Mouse (Mus musculus) urinary bladder, postnatal 36 days (tissue): ENCODE results near the gene Serbp1.

Source experiments
- DNase-seq, 2 experiments: peaks; one replicate each; pipeline ENCODE4 v3.0.0; 2022; ENCODE audit warnings: low spot score in 2 of 2, mixed read lengths in 1 of 2

The Serbp1 gene

GRCm38 (mm10) chr6:67235649-67236048 lies 2.3 kb upstream of the Serbp1 start:
- no peak for DNase-seq

- no peak for DNase-seq
These were observed 1.3 kb upstream of the Serbp1 start for GRCm38 (mm10) chr6:67236491-67237234.

GRCm38 (mm10) chr6:67241263-67241662 lies 3.3 kb downstream of the Serbp1 start:
- DNase-seq: no peak

- DNase-seq: no peak
These were observed 5.9 kb downstream of the Serbp1 start for GRCm38 (mm10) chr6:67243765-67244420.

GRCm38 (mm10) chr6:67244451-67244850 lies 6.5 kb downstream of the Serbp1 start:
- no peak for DNase-seq

DNA sequence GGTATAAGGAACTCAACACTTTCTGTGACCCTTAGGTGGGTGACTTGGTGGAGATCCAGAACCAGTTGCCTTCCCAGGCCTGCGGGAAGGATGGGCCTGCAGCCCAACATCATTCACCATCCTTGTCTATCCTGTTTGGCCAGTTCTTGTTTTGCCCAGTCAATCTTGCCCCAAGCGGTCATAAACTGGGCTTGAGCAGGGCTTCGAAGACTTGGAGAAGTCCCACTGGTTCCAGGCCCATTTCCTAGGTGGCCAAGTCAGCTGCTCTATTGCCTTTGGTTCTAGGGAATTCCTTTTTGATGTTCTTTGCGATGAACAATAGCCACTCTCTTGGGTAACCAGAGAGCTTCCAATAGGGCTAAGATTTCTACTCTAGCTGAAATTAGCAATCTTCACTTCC lies 13.1 kb downstream of the Serbp1 start:
- DNase-seq: peak; percentile 9 to 22

DNA sequence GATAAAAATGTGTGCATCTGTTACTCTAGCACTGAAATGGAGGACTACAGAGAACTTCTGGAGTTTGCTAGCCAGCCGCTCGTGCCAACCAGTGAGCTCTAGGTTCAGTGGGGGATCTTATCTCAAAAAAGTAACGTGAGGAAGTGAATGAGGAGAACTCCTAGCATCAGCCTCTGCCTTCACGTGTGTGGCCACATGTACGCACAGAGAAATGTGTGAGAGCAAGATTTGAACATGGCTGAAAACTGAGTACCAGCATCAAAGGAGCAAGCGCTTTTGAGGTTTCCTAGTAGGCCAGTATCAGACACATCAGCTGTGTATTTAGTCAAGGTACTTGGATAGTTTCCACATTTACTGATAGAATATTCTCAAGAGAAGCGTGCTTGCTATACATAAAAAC lies 27.0 kb downstream of the Serbp1 start:
- no peak for DNase-seq

GRCm38 (mm10) chr6:67266159-67266657 lies 28.2 kb downstream of the Serbp1 start:
- DNase-seq: peak in 1 of 2 experiments; percentile 37

DNA sequence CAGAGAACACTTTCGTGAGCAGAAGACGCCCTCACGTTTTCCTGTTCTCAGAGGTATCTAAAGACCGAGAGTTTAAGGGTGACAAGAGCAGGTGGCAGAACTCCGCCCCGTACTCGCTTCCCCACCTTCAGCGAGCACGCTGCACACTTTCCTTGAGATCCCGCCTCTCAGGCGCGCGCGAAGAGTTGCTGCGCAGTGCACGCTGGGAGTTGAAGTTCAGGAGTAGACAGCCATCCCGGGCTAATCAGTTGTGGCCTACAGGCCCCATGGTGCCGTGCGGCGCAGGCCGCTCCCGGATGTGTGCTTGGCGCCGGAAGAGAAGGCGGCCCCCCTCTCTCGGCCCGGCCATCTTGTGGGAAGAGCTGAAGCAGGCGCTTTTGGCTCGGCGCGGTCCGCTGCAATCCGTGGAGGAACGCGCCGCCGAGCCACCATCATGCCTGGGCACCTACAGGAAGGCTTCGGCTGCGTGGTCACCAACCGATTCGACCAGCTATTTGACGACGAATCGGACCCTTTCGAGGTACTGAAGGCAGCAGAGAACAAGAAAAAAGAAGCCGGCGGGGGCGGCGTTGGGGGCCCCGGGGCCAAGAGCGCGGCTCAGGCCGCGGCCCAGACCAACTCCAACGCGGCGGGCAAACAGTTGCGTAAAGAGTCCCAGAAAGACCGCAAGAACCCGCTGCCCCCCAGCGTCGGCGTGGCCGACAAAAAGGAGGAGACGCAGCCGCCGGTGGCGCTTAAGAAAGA lies 28.9 kb downstream of the Serbp1 start:
- peak; percentile 91 to 96 for DNase-seq

- DNase-seq: peak; percentile 24
These were observed 29.6 kb downstream of the Serbp1 start for GRCm38 (mm10) chr6:67267408-67268244.

DNA sequence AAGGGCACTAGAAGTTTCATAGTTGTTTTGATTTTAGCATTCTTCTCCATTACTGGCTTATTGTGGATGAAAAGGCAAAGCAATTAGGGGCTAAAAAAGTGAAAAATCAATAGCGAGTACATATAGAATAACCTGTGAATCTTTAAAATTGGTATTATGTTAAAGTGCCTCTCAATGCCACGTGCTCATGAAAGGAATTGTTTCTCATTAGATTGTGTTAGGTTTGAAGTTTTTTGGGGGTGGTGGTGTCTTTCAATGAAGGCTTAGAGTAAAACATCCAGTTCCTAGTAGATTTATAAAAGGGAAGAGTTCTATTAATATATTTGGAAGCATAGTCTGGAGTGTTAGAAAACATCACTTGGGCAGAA lies 30.3 kb downstream of the Serbp1 start:
- no peak for DNase-seq

- no peak for DNase-seq
These were observed 31.0 kb downstream of the Serbp1 start for GRCm38 (mm10) chr6:67268983-67269382.

DNA sequence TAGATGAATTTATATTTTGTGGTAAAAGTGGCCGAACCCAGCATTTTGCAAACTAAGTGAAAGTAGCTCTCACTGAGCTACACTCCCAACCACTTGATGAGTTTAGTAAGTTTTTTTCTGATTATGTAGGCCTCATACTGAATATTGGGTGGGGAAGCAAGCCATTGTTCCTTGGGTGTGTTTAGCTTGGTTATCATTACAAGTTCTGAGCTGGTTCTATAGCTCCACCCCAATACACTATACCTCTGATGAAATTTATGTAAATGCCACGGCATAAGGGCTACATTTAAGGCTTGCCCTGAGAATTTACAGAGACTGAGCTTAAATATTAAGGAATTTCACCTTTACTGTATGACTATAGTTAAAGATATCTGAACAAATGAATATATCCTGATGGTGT lies 31.5 kb downstream of the Serbp1 start:
- no peak for DNase-seq

- no peak for DNase-seq
These were observed 40.0 kb downstream of the Serbp1 start for GRCm38 (mm10) chr6:67277944-67278343.

- DNase-seq: no peak
These were observed 43.7 kb downstream of the Serbp1 start for GRCm38 (mm10) chr6:67281614-67282197.

DNA sequence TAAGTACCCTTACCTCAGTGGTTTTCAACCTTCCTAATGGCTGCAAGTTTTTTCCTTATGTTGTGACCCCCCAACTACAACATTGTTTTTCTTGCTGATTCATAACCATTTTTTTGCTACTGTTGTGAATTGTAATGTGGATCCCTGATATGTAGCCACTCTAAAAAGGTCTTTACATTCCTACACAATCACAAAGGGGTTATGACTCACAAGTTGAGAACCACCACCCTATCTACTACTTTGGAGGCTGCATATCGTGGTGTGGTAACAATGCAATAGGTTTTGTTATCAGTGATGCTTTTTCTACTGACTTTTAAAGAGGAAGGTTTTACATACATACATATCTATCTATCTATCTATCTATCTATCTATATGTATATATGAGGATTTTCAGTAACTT lies 44.9 kb downstream of the Serbp1 start:
- DNase-seq: no peak

- no peak for DNase-seq
These were observed 54.2 kb downstream of the Serbp1 start for GRCm38 (mm10) chr6:67292042-67292623.

DNA sequence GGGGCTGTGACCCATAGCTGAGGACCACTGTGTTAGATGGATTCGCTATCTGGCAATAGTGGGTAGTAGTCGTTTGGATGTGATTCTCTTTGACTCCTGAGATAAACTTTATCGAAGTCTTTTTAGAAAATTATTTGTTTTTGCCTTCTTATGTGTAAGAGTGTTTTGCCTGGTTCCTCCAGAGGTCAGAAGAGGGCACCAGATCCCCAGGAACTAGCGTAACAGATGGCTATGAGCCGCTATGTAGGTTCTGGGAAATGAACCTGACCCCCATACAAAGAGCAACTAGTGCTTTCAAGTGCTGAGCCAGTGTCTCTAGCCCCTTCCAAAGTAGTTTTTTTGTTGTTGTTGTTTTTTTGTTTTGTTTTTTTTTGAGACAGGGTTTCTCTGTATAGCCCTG lies 58.1 kb downstream of the Serbp1 start:
- no peak for DNase-seq

DNA sequence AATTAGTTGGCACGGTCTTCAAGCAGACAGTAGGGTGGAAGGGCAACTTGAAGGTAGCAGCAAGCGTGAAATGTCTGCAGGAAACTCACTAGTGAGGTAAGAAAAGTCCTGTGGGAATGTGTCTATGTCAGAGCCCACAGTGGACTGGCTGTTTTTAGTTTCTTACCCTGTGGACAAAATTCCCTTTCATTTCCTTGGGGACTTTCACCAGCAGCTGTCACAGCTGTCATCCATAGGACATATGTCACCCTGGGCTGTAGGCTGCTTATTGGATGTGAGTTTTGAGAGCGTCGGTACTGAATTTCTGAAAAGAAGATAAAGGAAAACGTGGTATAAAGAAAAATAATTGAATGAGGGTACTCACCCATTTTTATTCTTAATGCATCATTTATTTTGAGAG lies 60.8 kb downstream of the Serbp1 start:
- DNase-seq: no peak

DNA sequence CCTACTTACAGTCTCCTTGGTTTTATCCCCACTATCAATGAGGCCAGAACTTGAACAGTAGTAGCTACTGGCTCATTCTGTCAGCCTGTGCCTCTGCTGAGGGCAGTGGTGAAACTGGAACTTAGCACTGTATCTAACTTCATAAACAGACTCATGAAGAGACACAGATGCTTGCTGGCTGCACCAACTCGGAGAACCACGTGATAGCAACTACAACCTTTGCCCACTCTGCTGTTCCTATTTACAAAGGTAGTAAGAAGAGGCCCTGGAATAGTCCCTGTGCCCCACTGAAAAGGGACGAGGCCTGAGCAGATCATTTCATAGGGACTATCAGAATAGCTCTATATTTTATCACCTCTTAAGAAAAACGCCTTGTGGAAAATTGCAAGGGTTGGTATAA lies 62.3 kb downstream of the Serbp1 start:
- no peak for DNase-seq

DNA sequence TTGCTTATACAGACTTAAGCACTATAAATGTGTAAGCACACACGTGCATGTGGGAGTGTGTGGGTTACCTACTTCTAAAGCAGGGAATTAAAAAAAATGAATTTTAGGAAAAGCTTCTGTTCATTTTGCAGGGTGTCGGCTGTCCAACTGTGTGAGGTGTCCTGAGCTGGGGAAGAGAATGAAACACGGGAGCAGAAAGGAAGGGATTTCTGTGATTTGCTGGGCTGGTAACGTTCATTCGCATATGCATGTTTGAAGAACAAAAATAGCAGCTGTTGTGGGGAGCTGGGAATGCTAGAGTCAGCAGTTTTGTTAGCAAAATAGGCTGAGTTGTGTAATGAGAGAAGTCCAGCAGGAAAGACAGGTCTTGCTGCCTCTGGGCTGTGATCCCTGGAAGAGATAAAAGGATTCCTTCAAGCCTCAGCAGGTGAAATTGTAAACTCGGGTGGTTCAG lies 62.8 kb downstream of the Serbp1 start:
- peak; percentile 71 to 72 for DNase-seq
